Mouse (Mus musculus) liver, embryonic 12.5 days (tissue): Measurements from ENCODE around the gene Elof1. TPM values are rescaled to one million over a fixed set of nuclear protein-coding genes. Genes with fewer than 3 reads are reported as not detected.

Source experiments
- ATAC-seq: fragments of 200-750 bp; cut with Nextera tagmentation; 2 replicates; pipeline ENCODE4 v1.8.0; 2017; ENCODE audit warnings: moderate number of reproducible peaks, mild to moderate bottlenecking, moderate library complexity
- H3K27ac ChIP-seq: fragments of 300-500 bp; sonication (generic); 2 replicates; pipeline ENCODE4 v1.5.1; 2016; ENCODE audit warnings: mild to moderate bottlenecking
- H3K27me3 ChIP-seq: fragments of 300-500 bp; sonication (generic); replicated peaks from 2 replicates; pipeline ENCODE4 v1.6.1; 2016; ENCODE audit warnings: mild to moderate bottlenecking, moderate library complexity
- H3K36me3 ChIP-seq: fragments of 300-500 bp; sonication (generic); 2 replicates; pipeline ENCODE4 v1.6.1; 2016; ENCODE audit warnings: mild to moderate bottlenecking, moderate library complexity
- H3K4me1 ChIP-seq: fragments of 300-500 bp; sonication (generic); 2 replicates; pipeline ENCODE4 v1.6.1; 2016
- H3K4me2 ChIP-seq: fragments of 300-500 bp; sonication (generic); 2 replicates; pipeline ENCODE4 v1.6.1; 2016; ENCODE audit warnings: mild to moderate bottlenecking, moderate library complexity
- H3K4me3 ChIP-seq: fragments of 300-500 bp; sonication (generic); 2 replicates; pipeline ENCODE4 v1.5.1; 2016; ENCODE audit warnings: mild to moderate bottlenecking, moderate library complexity
- H3K9ac ChIP-seq: fragments of 300-500 bp; sonication (generic); 2 replicates; pipeline ENCODE4 v1.6.1; 2016; ENCODE audit warnings: mild to moderate bottlenecking, moderate library complexity
- H3K9me3 ChIP-seq: fragments of 300-500 bp; sonication (generic); replicated peaks from 2 replicates; pipeline ENCODE4 v1.6.1; 2016; ENCODE audit warnings: mild to moderate bottlenecking, moderate library complexity
- WGBS: fragments of 180-500 bp; shearing (Covaris S2); methylation state at CpG from one replicate; pipeline ENCODE4 v1.1.7; 2016; ENCODE audit not compliant: insufficient replicate concordance; 5-methylcytosine and 5-hydroxymethylcytosine counted together
- polyA plus RNA-seq: library from polyadenylated mRNA; unstranded; fragments of >200 nt; fragmentation: Nextera tagmentation; extraction: Ambion mirVana; gene quantifications from 2 replicates; pipeline ENCODE4 v1.2.1, GENCODE M21; 2016

Elof1 gene
- polyA plus RNA-seq, 1 experiment from 2014 or later, result 113 TPM

DNA sequence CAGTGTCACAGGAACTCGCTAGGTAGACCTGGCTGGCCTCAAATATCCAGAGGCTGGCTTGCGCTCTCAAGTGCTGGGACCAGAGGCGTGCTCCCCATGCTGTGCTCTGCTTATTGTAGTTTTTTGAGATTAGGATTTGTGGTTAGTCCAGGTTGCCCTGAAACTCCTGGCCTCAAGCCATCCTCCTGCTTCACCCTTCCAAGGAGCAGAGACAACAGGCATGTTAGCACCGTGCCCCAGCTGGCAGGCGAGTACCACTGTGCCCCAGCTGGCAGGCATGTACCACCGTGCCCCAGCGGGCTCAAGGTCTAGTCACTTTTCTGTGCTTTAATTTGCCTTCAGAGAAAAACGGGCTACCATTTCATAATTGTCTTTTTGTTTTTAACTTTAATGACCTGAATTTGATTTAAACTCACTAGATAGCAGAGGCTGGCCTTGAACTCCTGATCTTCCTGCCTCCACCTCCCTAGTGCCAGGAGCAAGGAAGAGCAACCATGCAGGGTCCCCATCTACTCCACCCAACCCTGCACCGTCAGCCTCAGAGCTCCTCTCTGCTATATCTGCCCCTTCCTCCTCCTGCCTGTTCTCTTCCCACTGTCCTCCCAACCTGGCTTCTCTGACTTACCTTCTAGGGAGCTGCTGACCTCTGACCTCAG is 18.1 kb upstream of the Elof1 start:
- WGBS, result 43% methylated on average over 9 of the region's 9 CpGs
- peak overlapping the region; percentile 98 for H3K4me2 ChIP-seq
- H3K36me3 ChIP-seq, result peaks cover 31% of the 10 kb centered on the region
- peak; percentile 60 for ATAC-seq
- H3K27ac ChIP-seq, result peak overlapping the region; percentile 98
- no peaks in the 10 kb centered on the region for H3K9me3 ChIP-seq
- no peaks in the 10 kb centered on the region for H3K27me3 ChIP-seq
- peaks cover 81% of the 10 kb centered on the region for H3K4me1 ChIP-seq
- peak overlapping the region; percentile 80 for H3K9ac ChIP-seq
- H3K4me3 ChIP-seq, result peak overlapping the region; percentile 69

- peak overlapping the region; percentile 80 for H3K9ac ChIP-seq
- peak overlapping the region; percentile 69 for H3K4me3 ChIP-seq
- no peaks in the 10 kb centered on the region for H3K27me3 ChIP-seq
- peak overlapping the region; percentile 98 for H3K27ac ChIP-seq
- ATAC-seq, result no peak
- peaks cover 88% of the 10 kb centered on the region for H3K4me1 ChIP-seq
- H3K4me2 ChIP-seq, result peak overlapping the region; percentile 98
- peaks cover 38% of the 10 kb centered on the region for H3K36me3 ChIP-seq
- 56% methylated on average over 7 of the region's 7 CpGs for WGBS
- no peaks in the 10 kb centered on the region for H3K9me3 ChIP-seq
Measured at GRCm38 (mm10) chr9:22134246-22134890, 17.4 kb upstream of the Elof1 start.

DNA sequence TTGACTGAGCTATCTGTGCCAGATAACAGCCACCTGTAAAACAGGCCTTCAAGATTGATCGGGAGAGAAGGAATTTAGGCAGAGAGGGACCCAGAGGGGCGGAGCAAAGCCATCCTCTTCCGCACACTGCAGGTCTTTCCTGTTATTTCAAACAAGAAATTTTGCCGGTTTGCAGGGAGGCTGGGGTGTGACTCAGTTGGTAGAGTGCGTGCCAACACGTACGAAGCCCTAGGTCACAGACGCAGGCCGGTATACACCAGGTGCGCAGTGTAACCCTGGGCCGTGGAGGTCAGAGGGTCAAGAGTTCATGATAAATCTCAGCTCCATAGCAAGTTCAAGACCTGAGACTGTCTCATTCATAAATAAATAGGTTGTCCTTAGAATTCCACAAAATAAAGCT is 15.2 kb upstream of the Elof1 start:
- no peak for ATAC-seq
- H3K4me2 ChIP-seq, result peak overlapping the region; percentile 98
- peak overlapping the region; percentile 98 for H3K27ac ChIP-seq
- no peaks in the 10 kb centered on the region for H3K9me3 ChIP-seq
- H3K27me3 ChIP-seq, result no peaks in the 10 kb centered on the region
- WGBS, result 47% methylated on average over 11 of the region's 11 CpGs
- H3K4me3 ChIP-seq, result peak overlapping the region; percentile 69
- peak overlapping the region; percentile 80 for H3K9ac ChIP-seq
- H3K4me1 ChIP-seq, result peaks cover 85% of the 10 kb centered on the region
- H3K36me3 ChIP-seq, result peaks cover 60% of the 10 kb centered on the region

- H3K27ac ChIP-seq, result peak overlapping the region; percentile 98
- H3K36me3 ChIP-seq, result peaks cover 68% of the 10 kb centered on the region
- H3K4me1 ChIP-seq, result peaks cover 76% of the 10 kb centered on the region
- no peaks in the 10 kb centered on the region for H3K9me3 ChIP-seq
- peak; percentile 58 for ATAC-seq
- H3K9ac ChIP-seq, result peak overlapping the region; percentile 80
- no peaks in the 10 kb centered on the region for H3K27me3 ChIP-seq
- WGBS, result 1% methylated on average over 35 of the region's 35 CpGs
- peak overlapping the region; percentile 69 for H3K4me3 ChIP-seq
- peak overlapping the region; percentile 98 for H3K4me2 ChIP-seq
Measured at GRCm38 (mm10) chr9:22131226-22131981, 14.4 kb upstream of the Elof1 start.

GRCm38 (mm10) chr9:22125246-22126027 is 8.5 kb upstream of the Elof1 start:
- Histone ChIP-seq H3K27ac (peak overlapping the region; percentile 84; the same call in 1 of the 2 replicates), H3K27me3 (no peaks in the 10 kb centered on the region), H3K4me3 (no peak overlapping the region), H3K9ac (no peak overlapping the region), H3K4me1 (peaks cover 73% of the 10 kb centered on the region), H3K9me3 (no peaks in the 10 kb centered on the region), H3K4me2 (no peak overlapping the region), H3K36me3 (peaks cover 56% of the 10 kb centered on the region)
- WGBS, result 75% methylated on average over 15 of the region's 15 CpGs
- no peak for ATAC-seq

GRCm38 (mm10) chr9:22124169-22124568 is 7.2 kb upstream of the Elof1 start:
- 82% methylated on average over 3 of the region's 3 CpGs for WGBS
- H3K27ac ChIP-seq, result peak overlapping the region; percentile 84
- peaks cover 44% of the 10 kb centered on the region for H3K36me3 ChIP-seq
- H3K9ac ChIP-seq, result no peak overlapping the region
- no peaks in the 10 kb centered on the region for H3K9me3 ChIP-seq
- H3K4me1 ChIP-seq, result peaks cover 67% of the 10 kb centered on the region
- H3K27me3 ChIP-seq, result no peaks in the 10 kb centered on the region
- no peak for ATAC-seq
- H3K4me2 ChIP-seq, result no peak overlapping the region
- H3K4me3 ChIP-seq, result no peak overlapping the region

DNA sequence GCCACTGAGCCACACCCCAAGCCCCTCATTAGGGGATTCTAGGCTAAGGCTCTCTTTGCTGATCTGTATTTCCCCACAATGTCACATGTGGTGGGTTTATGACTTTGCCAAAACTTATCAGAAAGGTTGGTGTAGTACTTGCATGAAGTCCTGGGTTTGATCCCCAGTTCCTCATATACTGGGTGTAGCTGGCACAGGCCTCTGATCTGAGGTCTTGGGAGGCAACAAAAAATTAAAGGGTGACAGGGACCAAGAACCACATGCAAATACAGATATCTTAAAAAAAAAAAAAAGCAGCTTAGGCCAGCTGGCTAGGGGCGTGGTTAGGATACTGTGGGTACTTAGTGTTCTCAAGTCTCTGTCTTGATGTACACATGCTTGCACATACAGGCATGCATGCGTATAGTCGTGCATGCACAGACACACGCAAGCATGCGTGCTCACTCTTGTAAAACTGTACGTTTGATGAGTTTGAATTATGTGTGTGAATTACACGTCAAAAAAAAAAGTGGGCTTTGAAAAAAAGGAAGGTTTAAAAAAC is 6.2 kb upstream of the Elof1 start:
- Histone ChIP-seq H3K27ac (peak overlapping the region; percentile 84), H3K4me3 (no peak overlapping the region), H3K9ac (no peak overlapping the region), H3K4me2 (no peak overlapping the region), H3K36me3 (peaks cover 33% of the 10 kb centered on the region), H3K27me3 (no peaks in the 10 kb centered on the region), H3K9me3 (no peaks in the 10 kb centered on the region), H3K4me1 (peaks cover 62% of the 10 kb centered on the region)
- 70% methylated on average over 7 of the region's 7 CpGs for WGBS
- peak; percentile 33; the same call in 1 of the 2 replicates for ATAC-seq

DNA sequence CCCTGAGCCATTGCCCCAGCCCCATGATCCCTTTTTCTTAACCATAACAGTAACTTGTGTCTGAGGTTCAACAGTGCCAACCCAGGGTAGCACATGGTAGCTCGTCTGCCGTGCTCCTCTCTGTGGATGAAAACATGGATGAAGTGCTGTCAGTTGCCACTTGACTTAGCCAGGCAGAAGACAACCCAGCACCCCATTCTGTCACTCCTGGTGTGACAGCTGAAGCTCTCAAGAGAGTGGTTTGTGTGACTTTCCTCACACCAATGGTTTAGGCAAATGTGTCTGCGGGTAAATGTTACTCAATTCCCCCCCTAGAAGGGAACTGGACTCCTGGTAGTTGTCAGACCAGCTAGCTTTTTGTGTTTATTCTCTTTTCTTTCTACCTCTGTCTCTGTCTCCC is 5.0 kb upstream of the Elof1 start:
- WGBS, result 75% methylated on average over 3 of the region's 3 CpGs
- Histone ChIP-seq H3K4me1 (peaks cover 72% of the 10 kb centered on the region), H3K27me3 (no peaks in the 10 kb centered on the region), H3K9me3 (no peaks in the 10 kb centered on the region), H3K9ac (peak overlapping the region; percentile 39), H3K4me3 (no peak overlapping the region), H3K4me2 (peak overlapping the region; percentile 30), H3K27ac (peak overlapping the region; percentile 84), H3K36me3 (peaks cover 22% of the 10 kb centered on the region)
- ATAC-seq, result no peak

- peak; percentile 63; the same call in 1 of the 2 replicates for ATAC-seq
- Histone ChIP-seq H3K27ac (peak overlapping the region; percentile 84), H3K4me2 (peak overlapping the region; percentile 30), H3K27me3 (no peaks in the 10 kb centered on the region), H3K4me1 (peaks cover 72% of the 10 kb centered on the region), H3K9me3 (no peaks in the 10 kb centered on the region), H3K4me3 (no peak overlapping the region), H3K36me3 (peaks cover 17% of the 10 kb centered on the region), H3K9ac (peak overlapping the region; percentile 39)
Measured at GRCm38 (mm10) chr9:22121545-22121944, 4.6 kb upstream of the Elof1 start.

- ATAC-seq, result no peak
- Histone ChIP-seq H3K9ac (no peak overlapping the region), H3K4me3 (no peak overlapping the region), H3K4me2 (no peak overlapping the region), H3K36me3 (peaks cover 3% of the 10 kb centered on the region; the same call in 1 of the 2 replicates), H3K9me3 (no peaks in the 10 kb centered on the region), H3K27ac (no peak overlapping the region), H3K27me3 (no peaks in the 10 kb centered on the region), H3K4me1 (peaks cover 72% of the 10 kb centered on the region)
- WGBS, result 82% methylated on average over 4 of the region's 4 CpGs
Measured at GRCm38 (mm10) chr9:22119543-22119942, 2.6 kb upstream of the Elof1 start.

GRCm38 (mm10) chr9:22117754-22118456 is 933 bp upstream of the Elof1 start:
- Histone ChIP-seq H3K27me3 (no peaks in the 10 kb centered on the region), H3K4me1 (peaks cover 57% of the 10 kb centered on the region), H3K36me3 (peaks cover 19% of the 10 kb centered on the region), H3K4me2 (peak overlapping the region; percentile 82), H3K9ac (0 out of 2 replicates have a peak overlapping the region, but pooled peaks have one; percentile 66), H3K9me3 (no peaks in the 10 kb centered on the region), H3K4me3 (peak overlapping the region; percentile 82), H3K27ac (peak overlapping the region; percentile 55)
- ATAC-seq, result no peak; the same call in 1 of the 2 replicates
- 37% methylated on average over 10 of the region's 10 CpGs for WGBS
